Mouse (Mus musculus): ENCODE measurements around the gene Cdk8.

DNA sequence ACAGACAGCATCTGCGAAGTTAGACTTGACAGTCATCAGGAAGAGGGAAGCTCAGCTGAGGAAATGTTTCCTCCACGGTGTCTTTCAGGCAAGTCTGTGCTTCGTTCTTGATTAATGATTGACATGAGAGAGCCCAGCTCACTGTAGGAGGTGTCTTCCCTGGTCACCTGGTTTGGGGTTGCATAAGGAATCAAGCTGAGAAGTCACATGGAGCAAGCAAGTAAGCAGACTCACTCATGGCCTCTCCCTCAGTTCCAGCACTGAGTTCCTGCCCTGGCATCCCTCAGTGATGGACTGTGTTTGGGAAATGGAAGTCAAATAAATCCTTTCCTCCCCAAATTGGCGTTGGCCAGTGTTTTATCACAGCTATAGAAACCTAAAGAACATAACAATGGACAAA is 40.9 kb upstream of the Cdk8 start:
- TF ChIP-seq MAFK (IDR thresholded peaks at IDR 0.05; ENCODE audit: insufficient read depth, low read depth, low read length): no peak
- no peak for TF ChIP-seq ZNF384 (IDR thresholded peaks at IDR 0.05; ENCODE audit: low read depth, low read length)
